Mouse (Mus musculus): ENCODE data around the gene Klrg2. TPM values are rescaled to one million over a fixed set of nuclear protein-coding genes. Genes with fewer than 3 reads are reported as not detected.

Gene Klrg2
- polyA plus RNA-seq (2015; fragmentation: Nextera tagmentation; extraction: Ambion mirVana): not detected in 2 replicates

GRCm38 (mm10) chr6:38636852-38637618 is at the start of gene Klrg2:
Klrg2 (minus strand) TSS chr6:38637242.
- Histone ChIP-seq H3K27ac (ENCODE audit: low read depth) (no peak within 1 kb of the TSS), H3K9me3 (ENCODE audit: low read length) (no peaks in the 10 kb centered on the region), H3K4me1 (ENCODE audit: insufficient read depth) (peaks cover 13% of the 10 kb centered on the region), H3K27me3 (ENCODE audit: insufficient read depth, low read length) (peaks cover 80% of the 10 kb centered on the region), H3K36me3 (replicated peaks; ENCODE audit: insufficient read depth, low read length) (no peaks in the 10 kb centered on the region), H3K9ac (replicated peaks) (peak within 1 kb of the TSS; percentile 2; the same call in 1 of the 2 replicates), H3K4me2 (ENCODE audit: low read depth, low read length) (peak within 1 kb of the TSS; percentile 85), H3K4me3 (ENCODE audit: low read depth, low read length) (peak within 1 kb of the TSS; percentile 58)
- DNase-seq: peak; percentile 47
- WGBS (ENCODE audit: insufficient replicate concordance): 2% methylated on average over 49 of the region's 60 CpGs
- TF ChIP-seq CTCF (IDR thresholded peaks at IDR 0.05; ENCODE audit: low read depth) (no peak), EP300 (IDR thresholded peaks at IDR 0.05; ENCODE audit: low read depth) (no peak)
- ATAC-seq: peak; percentile 69

DNA sequence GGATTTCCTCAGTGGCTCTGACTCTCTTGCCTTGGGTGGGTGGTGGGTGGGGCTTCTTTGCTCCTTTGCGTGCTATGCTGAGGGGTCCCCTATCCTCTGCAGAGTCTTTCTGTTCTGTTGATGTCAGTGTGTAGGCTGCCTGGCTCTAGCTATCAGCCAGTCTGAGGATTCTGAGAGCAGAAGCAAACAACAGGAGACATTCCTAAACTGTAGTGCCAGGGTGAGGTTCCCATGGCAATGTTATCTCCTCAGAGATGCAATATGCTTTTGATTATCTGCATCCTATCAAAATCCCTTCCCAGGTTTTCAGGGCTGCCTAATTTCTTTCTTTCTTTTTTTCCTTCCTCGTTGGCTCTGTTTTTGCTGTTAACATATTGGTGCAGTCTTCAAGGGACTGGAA is 45.5 kb upstream of the Klrg2 start:
- TF ChIP-seq CTCF (IDR thresholded peaks at IDR 0.05; ENCODE audit: low read depth) (no peak), EP300 (IDR thresholded peaks at IDR 0.05; ENCODE audit: low read depth) (no peak)
- no peaks in the 10 kb centered on the region for H3K27me3 ChIP-seq (ENCODE audit: insufficient read depth, low read length)
- no peak overlapping the region for H3K9ac ChIP-seq (replicated peaks)
- H3K4me3 ChIP-seq (ENCODE audit: low read depth, low read length): no peak overlapping the region
- no peaks in the 10 kb centered on the region for H3K9me3 ChIP-seq (ENCODE audit: low read length)
- DNase-seq: no peak
- H3K27ac ChIP-seq (ENCODE audit: low read depth): no peak overlapping the region
- ATAC-seq: no peak
- H3K4me1 ChIP-seq (ENCODE audit: insufficient read depth): no peaks in the 10 kb centered on the region
- H3K4me2 ChIP-seq (ENCODE audit: low read depth, low read length): no peak overlapping the region
- H3K36me3 ChIP-seq (replicated peaks; ENCODE audit: insufficient read depth, low read length): no peaks in the 10 kb centered on the region
- WGBS (ENCODE audit: insufficient replicate concordance): 63% methylated on average over 2 of the region's 2 CpGs

GRCm38 (mm10) chr6:38677629-38678028 is 40.6 kb upstream of the Klrg2 start:
- Histone ChIP-seq H3K9me3 (ENCODE audit: low read length) (no peaks in the 10 kb centered on the region), H3K4me2 (ENCODE audit: low read depth, low read length) (no peak overlapping the region), H3K4me1 (ENCODE audit: insufficient read depth) (0 out of 2 replicates have a peak, but pooled peaks cover 3% of the 10 kb centered on the region), H3K36me3 (replicated peaks; ENCODE audit: insufficient read depth, low read length) (no peaks in the 10 kb centered on the region), H3K27ac (ENCODE audit: low read depth) (no peak overlapping the region), H3K27me3 (ENCODE audit: insufficient read depth, low read length) (no peaks in the 10 kb centered on the region), H3K9ac (replicated peaks) (no peak overlapping the region), H3K4me3 (ENCODE audit: low read depth, low read length) (no peak overlapping the region)
- no peak for DNase-seq
- ATAC-seq: no peak
- WGBS (ENCODE audit: insufficient replicate concordance): 64% methylated on average over 9 of the region's 9 CpGs
- no peak for TF ChIP-seq CTCF (IDR thresholded peaks at IDR 0.05; ENCODE audit: low read depth)
- no peak for TF ChIP-seq EP300 (IDR thresholded peaks at IDR 0.05; ENCODE audit: low read depth)

DNA sequence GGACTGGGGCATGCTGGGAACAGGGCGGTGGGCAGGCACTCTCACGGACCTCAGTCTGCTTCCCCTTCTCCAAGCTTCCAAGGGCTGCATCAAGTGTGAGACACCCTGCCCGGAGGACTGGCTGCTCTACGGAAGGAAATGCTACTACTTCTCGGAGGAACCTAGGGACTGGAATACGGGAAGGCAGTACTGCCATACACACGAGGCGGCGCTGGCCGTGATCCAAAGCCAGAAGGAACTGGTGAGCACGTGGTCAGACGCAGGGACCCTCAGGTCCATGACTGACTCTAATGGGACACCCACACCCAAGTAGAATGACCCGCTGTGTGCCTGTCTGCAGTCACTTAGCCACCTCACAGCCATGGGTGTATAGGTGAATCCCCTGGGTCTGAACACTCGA is 39.7 kb upstream of the Klrg2 start:
- no peak overlapping the region for H3K4me2 ChIP-seq (ENCODE audit: low read depth, low read length)
- no peaks in the 10 kb centered on the region for H3K9me3 ChIP-seq (ENCODE audit: low read length)
- H3K4me3 ChIP-seq (ENCODE audit: low read depth, low read length): no peak overlapping the region

DNA sequence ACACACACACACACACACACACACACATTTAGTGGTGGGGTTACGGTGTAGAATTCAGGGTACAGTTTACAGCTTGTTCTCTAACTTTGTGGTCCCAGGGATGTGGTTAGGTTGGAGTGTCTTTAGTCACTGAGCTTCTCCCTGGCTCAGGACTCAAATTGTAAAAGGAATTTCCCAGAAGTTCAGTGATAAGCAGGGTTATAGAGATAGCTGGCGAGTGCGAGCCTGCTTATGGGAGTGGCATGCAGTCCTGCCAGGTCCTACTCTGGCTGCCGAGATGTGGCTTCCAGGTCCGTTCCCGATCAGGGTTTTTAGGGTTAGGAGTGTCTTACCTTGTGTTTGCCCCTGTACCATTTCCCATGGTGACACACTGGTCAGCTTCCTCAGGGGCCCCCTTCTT is 39.2 kb upstream of the Klrg2 start:
- Histone ChIP-seq H3K9ac (replicated peaks) (no peak overlapping the region), H3K27me3 (ENCODE audit: insufficient read depth, low read length) (no peaks in the 10 kb centered on the region), H3K27ac (ENCODE audit: low read depth) (no peak overlapping the region), H3K36me3 (replicated peaks; ENCODE audit: insufficient read depth, low read length) (no peaks in the 10 kb centered on the region), H3K4me2 (ENCODE audit: low read depth, low read length) (no peak overlapping the region), H3K4me1 (ENCODE audit: insufficient read depth) (peaks cover 3% of the 10 kb centered on the region; the same call in 1 of the 2 replicates), H3K4me3 (ENCODE audit: low read depth, low read length) (no peak overlapping the region), H3K9me3 (ENCODE audit: low read length) (no peaks in the 10 kb centered on the region)
- ATAC-seq (no peak), DNase-seq (no peak)
- TF ChIP-seq CTCF (IDR thresholded peaks at IDR 0.05; ENCODE audit: low read depth): no peak
- no peak for TF ChIP-seq EP300 (IDR thresholded peaks at IDR 0.05; ENCODE audit: low read depth)
- 64% methylated on average over 6 of the region's 6 CpGs for WGBS (ENCODE audit: insufficient replicate concordance)

More for the DNA sequence above, 39.7 kb upstream of the Klrg2 start:
- WGBS (ENCODE audit: insufficient replicate concordance): 68% methylated on average over 14 of the region's 14 CpGs
- no peak for TF ChIP-seq CTCF (IDR thresholded peaks at IDR 0.05; ENCODE audit: low read depth)
- no peak for TF ChIP-seq EP300 (IDR thresholded peaks at IDR 0.05; ENCODE audit: low read depth)
- Histone ChIP-seq H3K4me1 (ENCODE audit: insufficient read depth) (0 out of 2 replicates have a peak, but pooled peaks cover 3% of the 10 kb centered on the region), H3K27ac (ENCODE audit: low read depth) (no peak overlapping the region), H3K27me3 (ENCODE audit: insufficient read depth, low read length) (no peaks in the 10 kb centered on the region), H3K9ac (replicated peaks) (no peak overlapping the region), H3K36me3 (replicated peaks; ENCODE audit: insufficient read depth, low read length) (no peaks in the 10 kb centered on the region)
- DNase-seq (no peak), ATAC-seq (no peak)

DNA sequence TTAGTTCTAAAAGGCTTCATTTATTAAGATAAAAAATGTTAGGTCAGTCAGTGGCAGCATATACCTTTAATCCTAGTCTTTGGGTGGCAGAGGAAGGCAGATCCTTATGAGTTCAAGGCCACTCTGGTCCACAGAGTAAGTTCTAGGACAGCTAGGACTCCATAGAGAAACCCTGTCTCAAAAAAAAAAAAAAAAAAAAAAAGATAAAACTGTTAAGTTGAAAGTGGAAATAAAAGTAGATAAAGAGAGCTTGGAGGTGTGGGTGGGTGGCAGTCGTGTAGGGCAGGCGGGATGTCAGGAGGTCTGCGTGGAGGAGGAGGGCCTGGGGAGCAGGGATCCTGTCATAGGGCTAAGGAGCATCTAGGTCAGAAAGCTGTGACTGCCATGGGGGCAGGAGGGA is 35.0 kb upstream of the Klrg2 start:
- Histone ChIP-seq H3K36me3 (replicated peaks; ENCODE audit: insufficient read depth, low read length) (no peaks in the 10 kb centered on the region), H3K27ac (ENCODE audit: low read depth) (no peak overlapping the region), H3K4me1 (ENCODE audit: insufficient read depth) (peaks cover 5% of the 10 kb centered on the region; the same call in 1 of the 2 replicates), H3K9ac (replicated peaks) (no peak overlapping the region), H3K9me3 (ENCODE audit: low read length) (no peaks in the 10 kb centered on the region), H3K4me2 (ENCODE audit: low read depth, low read length) (no peak overlapping the region), H3K4me3 (ENCODE audit: low read depth, low read length) (no peak overlapping the region), H3K27me3 (ENCODE audit: insufficient read depth, low read length) (no peaks in the 10 kb centered on the region)
- 65% methylated on average over 3 of the region's 3 CpGs for WGBS (ENCODE audit: insufficient replicate concordance)
- ATAC-seq: no peak
- DNase-seq: no peak
- TF ChIP-seq CTCF (IDR thresholded peaks at IDR 0.05; ENCODE audit: low read depth) (no peak), EP300 (IDR thresholded peaks at IDR 0.05; ENCODE audit: low read depth) (no peak)
